ENCODE assay signal across 30 mouse cellular contexts in the genomic region with DNA sequence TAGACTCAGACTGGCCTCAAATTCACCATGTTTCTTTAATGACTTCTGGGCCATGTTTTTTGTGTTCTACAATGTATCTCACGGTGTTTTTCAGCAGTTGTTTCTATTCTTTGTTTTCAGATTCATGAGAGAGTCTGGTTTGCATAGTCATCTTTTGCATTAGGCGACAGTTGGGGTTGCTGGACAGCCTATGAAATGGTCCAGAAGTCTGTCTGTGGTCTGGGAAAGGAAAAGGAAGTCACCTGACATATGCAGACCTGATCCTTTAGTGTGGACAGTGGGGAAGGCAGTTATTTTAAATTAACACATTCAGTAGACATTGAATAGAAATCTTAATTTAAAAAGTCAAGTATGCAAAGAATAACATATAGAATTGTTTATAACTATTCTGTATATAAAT. TPM values are rescaled to one million over a fixed set of nuclear protein-coding genes. Genes with fewer than 3 reads are reported as not detected.
"Had no signal": no experiment of that assay in that cellular context is flagged by ENCODE, and none has a peak within 500 bp of the region (broad histone marks: within the 10 kb centered on the region; RNA-seq: fewer than 3 reads in every experiment).

No protein-coding gene starts in this region.

- H3K27ac ChIP-seq: kidney, embryonic 15.5 days; limb, embryonic 10.5 days; limb, embryonic 13.5 days; liver, embryonic 13.5 days; midbrain, embryonic 12.5 days; midbrain, embryonic 15.5 days; neural tube, embryonic 12.5 days; neural tube, embryonic 15.5 days; stomach, postnatal 0 days had no signal

- H3K4me3 ChIP-seq: kidney, embryonic 15.5 days; limb, embryonic 10.5 days; limb, embryonic 13.5 days; liver, embryonic 13.5 days; midbrain, embryonic 12.5 days; midbrain, embryonic 15.5 days; neural tube, embryonic 12.5 days; neural tube, embryonic 15.5 days had no signal

- ATAC-seq: midbrain, embryonic 15.5 days had no signal

- H3K9me3 ChIP-seq: kidney, embryonic 15.5 days; limb, embryonic 10.5 days; limb, embryonic 13.5 days; liver, embryonic 13.5 days; midbrain, embryonic 12.5 days; midbrain, embryonic 15.5 days; neural tube, embryonic 12.5 days; neural tube, embryonic 15.5 days had no signal

- H3K9ac ChIP-seq: kidney, embryonic 15.5 days; limb, embryonic 13.5 days; liver, embryonic 13.5 days; midbrain, embryonic 12.5 days; midbrain, embryonic 15.5 days; neural tube, embryonic 12.5 days; neural tube, embryonic 15.5 days had no signal

- H3K36me3 ChIP-seq: kidney, embryonic 15.5 days; limb, embryonic 10.5 days; limb, embryonic 13.5 days; liver, embryonic 13.5 days; midbrain, embryonic 12.5 days; midbrain, embryonic 15.5 days; neural tube, embryonic 12.5 days; neural tube, embryonic 15.5 days had no signal

- H3K4me1 ChIP-seq: midbrain, embryonic 12.5 days; midbrain, embryonic 15.5 days; neural tube, embryonic 12.5 days; neural tube, embryonic 15.5 days had no signal

- DNase-seq: kidney, adult 8-10 months; kidney, postnatal 14 days; kidney, postnatal 4 days; liver, embryonic 13.5 days; lung, adult 2 months; lung, postnatal 14 days; lung, postnatal 4 days; right cerebral cortex, adult 18-20 months; right cerebral cortex, postnatal 14 days; right cerebral cortex, postnatal 4 days; thymus, adult 18-20 months; thymus, postnatal 36 days had no signal

- H3K4me2 ChIP-seq: kidney, embryonic 15.5 days; limb, embryonic 13.5 days; liver, embryonic 13.5 days; midbrain, embryonic 12.5 days; midbrain, embryonic 15.5 days; neural tube, embryonic 12.5 days; neural tube, embryonic 15.5 days had no signal

- H3K27me3 ChIP-seq: kidney, embryonic 15.5 days; limb, embryonic 13.5 days; liver, embryonic 13.5 days; midbrain, embryonic 12.5 days; midbrain, embryonic 15.5 days; neural tube, embryonic 12.5 days; neural tube, embryonic 15.5 days had no signal

RNA-seq across cellular contexts. Expression of a gene that starts 2.0 kb away (rescaled TPM):
- total RNA-seq: layer of hippocampus, adult 18-20 months; layer of hippocampus, postnatal 14 days; left cerebral cortex, adult 8-10 months; left cerebral cortex, postnatal 25 days; megakaryocyte, adult 5-6 weeks had no signal
- polyA plus RNA-seq: kidney, embryonic 15.5 days; limb, embryonic 13.5 days; liver, embryonic 13.5 days; midbrain, embryonic 12.5 days; midbrain, embryonic 15.5 days; neural tube, embryonic 12.5 days; neural tube, embryonic 15.5 days; stomach, postnatal 0 days had no signal

RNA-seq across cellular contexts. Expression of a gene that starts 23.5 kb away (rescaled TPM):
- total RNA-seq: layer of hippocampus, adult 18-20 months; left cerebral cortex, postnatal 25 days; megakaryocyte, adult 5-6 weeks had no signal
- polyA plus RNA-seq: kidney, embryonic 15.5 days; limb, embryonic 10.5 days; limb, embryonic 13.5 days; liver, adult 2 months; lung, adult 2 months; lung, embryonic 16.5 days; midbrain, embryonic 12.5 days; midbrain, embryonic 15.5 days; neural tube, embryonic 12.5 days; neural tube, embryonic 15.5 days; stomach, embryonic 14.5 days; stomach, postnatal 0 days; urinary bladder, adult 2 months had no signal

RNA-seq across cellular contexts. Expression of a gene that starts 23.5 kb away (rescaled TPM):
- total RNA-seq: layer of hippocampus, adult 18-20 months; layer of hippocampus, postnatal 14 days; left cerebral cortex, adult 8-10 months; left cerebral cortex, postnatal 25 days; liver, adult 2 months; megakaryocyte, adult 5-6 weeks had no signal
- polyA plus RNA-seq: kidney, embryonic 15.5 days; limb, embryonic 10.5 days; limb, embryonic 13.5 days; liver, adult 2 months; liver, embryonic 13.5 days; liver, embryonic 16.5 days; lung, adult 2 months; lung, embryonic 16.5 days; midbrain, embryonic 12.5 days; midbrain, embryonic 15.5 days; neural tube, embryonic 12.5 days; neural tube, embryonic 15.5 days; stomach, embryonic 14.5 days; stomach, postnatal 0 days; urinary bladder, adult 2 months had no signal
